Mouse (Mus musculus): ENCODE measurements at regions not wholly inside any gene's neighbourhood (a gene's known extent, or its start where the extent isn't known, plus 50 kb on each side); places are given as distances from the start of the nearest gene placed in this dataset.

DNA sequence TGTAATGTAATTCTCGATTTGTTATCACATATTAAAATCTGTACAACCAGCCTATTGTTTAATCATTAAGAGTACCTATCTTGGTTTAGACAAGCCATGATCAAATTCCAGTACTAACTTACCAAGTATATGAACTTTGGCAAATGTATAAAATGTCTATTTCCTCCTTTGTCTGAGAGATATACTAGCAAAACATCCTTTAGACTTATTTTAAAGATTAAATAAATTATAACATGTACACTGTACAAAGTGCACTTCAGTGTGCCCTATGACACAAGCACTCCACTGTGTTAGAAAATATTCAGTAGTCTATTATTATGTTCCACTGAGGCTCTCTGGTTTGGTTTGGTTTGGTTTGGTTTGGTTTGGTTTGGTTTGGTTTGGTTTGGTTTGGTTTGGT, 156.0 kb upstream of the Fat1 start:
- TF ChIP-seq CTCF (IDR thresholded peaks at IDR 0.05; ENCODE audit: insufficient read depth, low read length) (no peak), POLR2A (IDR thresholded peaks at IDR 0.05; ENCODE audit: borderline replicate concordance, extremely low read depth, low read depth, low read length) (no peak)

Measured in lung, adult 2 months (tissue).